Mouse (Mus musculus): ENCODE measurements around the gene Tmem161b. TPM values are rescaled to one million over a fixed set of nuclear protein-coding genes. Genes with fewer than 3 reads are reported as not detected.
"Not testable (repeated sequence)": the region's sequence is repeated elsewhere in the genome, so short reads cannot be mapped to it uniquely, and the experiment has no call there.

Gene Tmem161b
- polyA plus RNA-seq, 1 experiment from 2014 or later = 15.6 TPM

DNA sequence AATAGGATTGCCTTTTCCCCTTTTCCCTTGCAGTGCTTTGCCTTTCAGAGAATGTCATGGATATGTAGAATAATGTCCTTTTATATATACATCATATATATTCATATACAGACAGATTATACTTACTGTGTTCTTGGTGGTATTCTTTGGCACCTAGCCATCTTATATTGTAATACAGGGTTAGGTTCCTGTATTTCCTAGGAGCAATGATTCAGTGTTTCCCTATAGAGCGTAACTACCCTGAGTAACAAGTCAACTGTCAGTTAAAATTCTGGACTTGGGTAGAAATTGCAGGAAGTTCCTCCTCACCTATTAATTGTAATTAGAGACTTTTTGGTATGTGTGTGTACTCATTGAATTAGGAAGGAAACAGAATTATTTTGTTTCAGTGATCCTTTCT lies 33.0 kb downstream of the Tmem161b start:
- Histone ChIP-seq H3K4me3 (ENCODE audit: low read length) (no peak overlapping the region), H3K27ac (ENCODE audit: low read length) (no peak overlapping the region), H3K9ac (replicated peaks; ENCODE audit: low read length) (no peak overlapping the region), H3K27me3 (ENCODE audit: insufficient read depth, low read length) (no peaks in the 10 kb centered on the region), H3K9me3 (ENCODE audit: low read length) (no peaks in the 10 kb centered on the region), H3K4me2 (replicated peaks; ENCODE audit: low read depth, low read length) (no peak overlapping the region), H3K4me1 (ENCODE audit: insufficient read depth, low read length) (no peaks in the 10 kb centered on the region), H3K36me3 (ENCODE audit: insufficient read depth, low read length) (0 out of 2 replicates have a peak, but pooled peaks cover 6% of the 10 kb centered on the region)
- no peak for ATAC-seq (ENCODE audit: low FRiP score, low TSS enrichment)
- WGBS = 85% methylated on average over 1 of the region's 1 CpGs

DNA sequence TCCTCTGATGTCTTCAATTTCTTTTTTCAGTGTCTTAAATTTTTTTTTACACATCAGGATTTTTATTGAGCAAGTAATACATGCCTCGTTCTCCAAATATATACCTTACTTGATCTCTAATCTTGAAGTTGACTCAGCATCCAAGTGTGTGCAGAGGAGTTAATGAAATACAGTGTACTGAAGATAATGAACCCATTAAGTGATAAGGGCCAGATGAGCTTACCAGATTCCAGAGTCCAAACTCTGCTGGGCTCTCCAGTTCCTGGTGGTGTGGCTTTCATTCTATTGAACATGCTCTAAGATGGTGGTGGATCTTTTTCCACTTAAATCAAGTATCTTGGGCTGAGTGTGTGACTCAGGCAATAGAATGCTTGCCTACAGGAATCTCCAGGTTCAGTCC lies 42.3 kb downstream of the Tmem161b start:
- H3K4me1 ChIP-seq (ENCODE audit: insufficient read depth, low read length); H3K9me3 ChIP-seq (ENCODE audit: low read length); H3K27ac ChIP-seq (ENCODE audit: low read length); ATAC-seq (ENCODE audit: low FRiP score, low TSS enrichment); H3K36me3 ChIP-seq (ENCODE audit: insufficient read depth, low read length); H3K4me2 ChIP-seq (replicated peaks; ENCODE audit: low read depth, low read length); H3K27me3 ChIP-seq (ENCODE audit: insufficient read depth, low read length); H3K4me3 ChIP-seq (ENCODE audit: low read length); H3K9ac ChIP-seq (replicated peaks; ENCODE audit: low read length): not testable (repeated sequence)
- 97% methylated on average over 1 of the region's 1 CpGs for WGBS

DNA sequence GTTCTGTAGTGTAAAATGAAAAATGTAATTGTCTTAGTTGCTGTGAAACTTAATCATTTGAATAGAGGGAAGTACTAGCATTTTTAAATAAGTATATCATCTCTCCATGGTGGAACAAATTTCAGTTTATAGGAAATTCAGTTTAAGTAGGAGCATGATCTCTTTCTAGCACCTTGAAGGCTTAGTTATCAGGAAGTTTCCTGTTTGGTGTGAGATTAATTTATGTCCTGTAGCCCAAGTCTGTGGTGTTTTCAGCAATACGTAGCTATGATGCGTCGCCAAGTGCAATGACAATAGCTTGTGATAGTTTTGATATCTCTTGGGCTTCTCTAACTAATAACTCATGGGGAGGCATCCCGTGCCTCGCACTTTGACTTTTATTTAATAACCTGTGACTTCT lies 54.1 kb downstream of the Tmem161b start:
- Histone ChIP-seq H3K4me3 (ENCODE audit: low read length) (no peak overlapping the region), H3K9me3 (ENCODE audit: low read length) (no peaks in the 10 kb centered on the region), H3K27ac (ENCODE audit: low read length) (no peak overlapping the region), H3K9ac (replicated peaks; ENCODE audit: low read length) (no peak overlapping the region), H3K27me3 (ENCODE audit: insufficient read depth, low read length) (no peaks in the 10 kb centered on the region), H3K4me1 (ENCODE audit: insufficient read depth, low read length) (no peaks in the 10 kb centered on the region), H3K4me2 (replicated peaks; ENCODE audit: low read depth, low read length) (no peak overlapping the region), H3K36me3 (ENCODE audit: insufficient read depth, low read length) (peaks cover 4% of the 10 kb centered on the region; the same call in 1 of the 2 replicates)
- ATAC-seq (ENCODE audit: low FRiP score, low TSS enrichment) = no peak
- WGBS = 96% methylated on average over 5 of the region's 5 CpGs

DNA sequence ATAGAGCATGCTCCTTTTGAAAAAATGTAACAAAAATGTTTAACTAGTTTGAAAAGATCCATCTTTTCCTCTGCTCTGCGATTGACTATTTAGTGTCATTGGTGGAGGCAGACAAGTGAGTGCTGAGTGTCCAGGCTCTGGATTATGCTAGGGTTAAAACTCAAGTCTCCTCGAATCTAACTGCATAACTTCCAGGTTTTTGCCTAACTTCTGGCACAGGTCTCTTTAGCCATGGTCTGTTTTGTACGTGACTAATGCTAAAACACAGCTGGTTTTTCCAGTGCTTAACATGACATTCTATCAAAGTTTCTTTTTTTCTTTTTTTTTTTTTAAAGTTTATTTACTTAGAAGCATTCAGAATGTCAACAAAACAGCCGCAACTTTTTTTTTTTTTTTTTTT lies 58.3 kb downstream of the Tmem161b start:
- ATAC-seq (ENCODE audit: low FRiP score, low TSS enrichment) = no peak

DNA sequence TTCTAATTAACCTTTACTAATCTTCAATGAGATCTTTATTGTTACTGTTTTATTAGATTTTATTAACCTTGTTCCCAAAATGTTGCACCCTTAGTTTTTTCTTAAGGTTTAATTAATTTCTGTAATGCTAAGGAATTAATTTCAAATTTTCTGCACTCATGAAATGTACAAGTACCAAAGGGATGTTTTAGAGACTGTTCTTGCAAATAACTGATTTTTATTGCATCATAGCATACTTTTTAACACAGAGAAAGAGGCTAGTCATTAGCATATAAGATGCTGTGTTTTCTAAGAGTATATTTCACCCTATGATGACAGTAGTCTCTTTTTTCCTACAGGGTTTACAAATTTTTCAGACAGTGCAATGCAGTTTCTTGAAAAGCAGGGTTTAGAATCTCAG lies 60.9 kb downstream of the Tmem161b start:
- no peak for ATAC-seq (ENCODE audit: low FRiP score, low TSS enrichment)
- Histone ChIP-seq H3K9me3 (ENCODE audit: low read length) (no peaks in the 10 kb centered on the region), H3K4me3 (ENCODE audit: low read length) (no peak overlapping the region), H3K9ac (replicated peaks; ENCODE audit: low read length) (no peak overlapping the region), H3K36me3 (ENCODE audit: insufficient read depth, low read length) (peaks cover 14% of the 10 kb centered on the region; the same call in 1 of the 2 replicates), H3K27ac (ENCODE audit: low read length) (no peak overlapping the region), H3K27me3 (ENCODE audit: insufficient read depth, low read length) (no peaks in the 10 kb centered on the region), H3K4me1 (ENCODE audit: insufficient read depth, low read length) (no peaks in the 10 kb centered on the region), H3K4me2 (replicated peaks; ENCODE audit: low read depth, low read length) (no peak overlapping the region)

More for the DNA sequence above, 58.3 kb downstream of the Tmem161b start:
- WGBS = 88% methylated on average over 4 of the region's 4 CpGs
- H3K4me3 ChIP-seq (ENCODE audit: low read length) = no peak overlapping the region
- H3K36me3 ChIP-seq (ENCODE audit: insufficient read depth, low read length) = peaks cover 10% of the 10 kb centered on the region; the same call in 1 of the 2 replicates
- H3K27me3 ChIP-seq (ENCODE audit: insufficient read depth, low read length) = no peaks in the 10 kb centered on the region
- H3K27ac ChIP-seq (ENCODE audit: low read length) = no peak overlapping the region
- H3K4me1 ChIP-seq (ENCODE audit: insufficient read depth, low read length) = no peaks in the 10 kb centered on the region
- H3K4me2 ChIP-seq (replicated peaks; ENCODE audit: low read depth, low read length) = no peak overlapping the region
- H3K9me3 ChIP-seq (ENCODE audit: low read length) = no peaks in the 10 kb centered on the region
- H3K9ac ChIP-seq (replicated peaks; ENCODE audit: low read length) = no peak overlapping the region

DNA sequence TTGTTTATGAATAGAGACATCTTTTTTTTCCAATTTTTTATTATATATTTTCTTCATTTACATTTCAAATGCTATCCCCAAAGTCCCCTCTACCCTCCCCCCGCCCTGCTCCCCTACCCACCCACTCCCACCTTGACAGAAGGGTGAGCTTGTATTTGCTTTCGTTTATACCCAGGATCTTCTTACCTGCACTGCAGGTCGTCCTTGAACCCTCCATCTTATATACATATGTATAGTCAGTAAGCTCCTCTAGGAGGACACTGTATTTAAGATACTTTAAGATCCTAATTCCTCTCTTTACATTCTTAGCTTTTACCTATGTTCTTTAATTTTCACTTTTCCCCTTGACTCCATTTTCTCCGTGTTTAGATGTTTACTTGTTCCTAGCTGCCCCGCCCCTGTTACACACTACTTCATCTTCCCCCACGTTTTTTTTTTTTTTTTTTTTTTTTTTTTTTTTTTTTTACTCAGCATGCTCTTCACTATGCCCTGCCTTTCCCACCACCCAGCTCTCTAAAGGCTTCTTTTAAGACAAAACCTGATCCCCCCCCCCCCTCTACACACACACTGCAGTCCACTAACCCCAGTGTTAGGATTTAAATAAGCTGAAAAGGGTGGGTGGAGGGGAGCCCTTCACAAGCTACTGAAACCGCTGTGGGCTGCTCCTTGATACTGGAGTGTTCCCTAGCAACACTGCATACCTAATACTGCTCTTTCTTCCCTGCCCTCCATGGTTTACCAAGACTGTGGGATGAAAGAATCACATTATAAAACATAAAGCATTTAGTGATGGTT lies 62.9 kb downstream of the Tmem161b start:
- Histone ChIP-seq H3K27ac (ENCODE audit: low read length) (no peak overlapping the region), H3K4me3 (ENCODE audit: low read length) (no peak overlapping the region), H3K4me2 (replicated peaks; ENCODE audit: low read depth, low read length) (no peak overlapping the region), H3K27me3 (ENCODE audit: insufficient read depth, low read length) (no peaks in the 10 kb centered on the region), H3K4me1 (ENCODE audit: insufficient read depth, low read length) (no peaks in the 10 kb centered on the region), H3K36me3 (ENCODE audit: insufficient read depth, low read length) (peaks cover 10% of the 10 kb centered on the region; the same call in 1 of the 2 replicates), H3K9ac (replicated peaks; ENCODE audit: low read length) (no peak overlapping the region), H3K9me3 (ENCODE audit: low read length) (no peaks in the 10 kb centered on the region)
- 43% methylated on average over 7 of the region's 7 CpGs for WGBS
- ATAC-seq (ENCODE audit: low FRiP score, low TSS enrichment) = peak; percentile 46; the same call in 1 of the 2 replicates

DNA sequence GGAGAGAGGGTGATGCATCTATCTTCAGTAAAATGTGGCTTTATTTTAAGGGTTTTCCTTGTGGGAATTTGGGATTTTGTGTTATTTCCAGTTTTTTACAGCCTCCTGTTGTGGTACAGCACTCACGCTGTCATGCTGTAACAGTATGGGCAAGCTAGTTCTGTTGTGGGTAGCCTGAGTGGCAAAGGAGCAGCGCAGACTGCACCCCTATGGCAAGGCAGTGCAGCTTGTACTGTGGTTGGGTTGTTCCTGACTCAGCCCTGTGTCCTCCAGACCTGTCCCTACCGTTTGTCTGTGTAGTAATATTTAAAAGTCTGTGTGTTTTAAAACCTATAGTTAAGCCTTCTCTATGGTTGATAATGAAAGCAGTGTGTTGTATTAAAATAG lies 63.5 kb downstream of the Tmem161b start:
- no peak overlapping the region for H3K4me3 ChIP-seq (ENCODE audit: low read length)
- H3K4me2 ChIP-seq (replicated peaks; ENCODE audit: low read depth, low read length) = no peak overlapping the region
- peaks cover 12% of the 10 kb centered on the region; the same call in 1 of the 2 replicates for H3K36me3 ChIP-seq (ENCODE audit: insufficient read depth, low read length)
- no peaks in the 10 kb centered on the region for H3K4me1 ChIP-seq (ENCODE audit: insufficient read depth, low read length)
- no peak overlapping the region for H3K27ac ChIP-seq (ENCODE audit: low read length)
- 87% methylated on average over 3 of the region's 3 CpGs for WGBS
- no peaks in the 10 kb centered on the region for H3K9me3 ChIP-seq (ENCODE audit: low read length)
- no peaks in the 10 kb centered on the region for H3K27me3 ChIP-seq (ENCODE audit: insufficient read depth, low read length)
- no peak for ATAC-seq (ENCODE audit: low FRiP score, low TSS enrichment)
- H3K9ac ChIP-seq (replicated peaks; ENCODE audit: low read length) = no peak overlapping the region

DNA sequence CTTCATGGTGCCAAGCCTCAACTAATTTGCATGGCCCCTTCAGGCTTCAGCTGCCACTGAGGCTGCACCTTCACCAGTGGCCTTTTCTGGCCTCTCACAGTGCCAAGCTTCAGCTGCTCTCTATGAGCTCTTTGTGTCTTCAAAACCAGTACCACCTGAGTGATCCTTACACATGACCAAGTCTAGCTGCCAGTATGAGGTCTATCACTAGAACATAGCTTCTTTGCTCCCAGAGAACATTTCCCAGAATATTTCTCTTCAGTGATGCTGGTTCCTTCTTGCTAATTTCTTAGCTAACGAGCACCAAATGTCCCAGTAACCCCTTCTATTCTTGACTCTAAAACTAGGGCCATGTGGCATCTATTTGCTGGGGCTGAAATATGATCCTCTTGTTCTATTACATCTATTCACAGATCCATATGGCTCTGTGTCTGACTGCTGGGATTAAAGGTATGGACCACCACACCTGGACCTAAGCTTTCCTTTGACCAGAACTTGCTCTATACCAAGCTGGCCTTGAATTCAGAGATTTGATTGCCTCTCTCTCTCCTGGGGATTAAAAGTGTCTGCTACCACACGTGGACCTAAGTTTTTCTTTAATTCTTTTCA lies 77.5 kb downstream of the Tmem161b start:
- no peak for ATAC-seq (ENCODE audit: low FRiP score, low TSS enrichment)
- H3K4me1 ChIP-seq (ENCODE audit: insufficient read depth, low read length) = no peaks in the 10 kb centered on the region
- no peak overlapping the region for H3K9ac ChIP-seq (replicated peaks; ENCODE audit: low read length)
- peaks cover 21% of the 10 kb centered on the region for H3K36me3 ChIP-seq (ENCODE audit: insufficient read depth, low read length)
- no peak overlapping the region for H3K4me2 ChIP-seq (replicated peaks; ENCODE audit: low read depth, low read length)
- 79% methylated on average over 2 of the region's 2 CpGs for WGBS
- no peaks in the 10 kb centered on the region for H3K27me3 ChIP-seq (ENCODE audit: insufficient read depth, low read length)
- H3K9me3 ChIP-seq (ENCODE audit: low read length) = no peaks in the 10 kb centered on the region
- H3K27ac ChIP-seq (ENCODE audit: low read length) = no peak overlapping the region
- H3K4me3 ChIP-seq (ENCODE audit: low read length) = no peak overlapping the region

DNA sequence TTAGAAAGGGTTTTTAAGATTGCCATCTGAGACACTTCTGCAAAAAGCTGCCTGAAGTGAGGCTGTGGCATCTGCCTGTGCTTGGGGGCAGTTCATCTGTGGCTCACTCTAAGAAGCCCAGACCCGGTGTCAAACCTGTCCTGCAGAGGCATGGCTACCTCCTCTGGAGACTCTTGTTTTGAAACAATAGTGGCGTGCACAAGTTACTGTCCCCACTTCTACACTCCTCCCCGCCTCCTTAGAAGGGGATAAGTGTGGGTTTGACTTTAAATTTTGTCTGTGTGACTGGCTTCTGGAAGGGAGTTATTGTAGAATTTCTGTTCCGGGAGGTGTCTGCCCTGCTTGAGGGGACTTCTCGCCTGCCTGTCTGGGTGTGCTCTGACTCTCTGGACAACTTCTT lies 121.2 kb downstream of the Tmem161b start:
- no peaks in the 10 kb centered on the region for H3K36me3 ChIP-seq (ENCODE audit: insufficient read depth, low read length)
- ATAC-seq (ENCODE audit: low FRiP score, low TSS enrichment) = no peak
- no peak overlapping the region for H3K27ac ChIP-seq (ENCODE audit: low read length)
- H3K9me3 ChIP-seq (ENCODE audit: low read length) = no peaks in the 10 kb centered on the region
- 11% methylated on average over 5 of the region's 5 CpGs for WGBS
- H3K4me3 ChIP-seq (ENCODE audit: low read length) = no peak overlapping the region
- H3K9ac ChIP-seq (replicated peaks; ENCODE audit: low read length) = no peak overlapping the region
- peaks cover 61% of the 10 kb centered on the region for H3K27me3 ChIP-seq (ENCODE audit: insufficient read depth, low read length)
- H3K4me2 ChIP-seq (replicated peaks; ENCODE audit: low read depth, low read length) = no peak overlapping the region
- H3K4me1 ChIP-seq (ENCODE audit: insufficient read depth, low read length) = 0 out of 2 replicates have a peak, but pooled peaks cover 6% of the 10 kb centered on the region
